Mouse (Mus musculus) left cerebral cortex, postnatal 25 days (tissue): ENCODE data around the gene Chka. TPM values are rescaled to one million over a fixed set of nuclear protein-coding genes. Genes with fewer than 3 reads are reported as not detected.

Experiments
- DNase-seq, 2 experiments: peaks; one replicate each; pipeline ENCODE4 v3.0.0; 2022; ENCODE audit warnings: low spot score in 2 of 2, mixed read lengths in 1 of 2
- intact Hi-C: fragments of 180-260 bp; cut with DNase I; formaldehyde crosslinking; loops from one replicate; pipeline ENCODE4 v1.15.1; 2025
- total RNA-seq, 2 experiments: library from RNA; stranded (reverse); gene quantifications; 2 replicates each; pipeline ENCODE4 v1.2.3; 2021

Gene Chka
- total RNA-seq, 2 experiments from 2014 or later, result 82.8 to 93.7 TPM

DNA sequence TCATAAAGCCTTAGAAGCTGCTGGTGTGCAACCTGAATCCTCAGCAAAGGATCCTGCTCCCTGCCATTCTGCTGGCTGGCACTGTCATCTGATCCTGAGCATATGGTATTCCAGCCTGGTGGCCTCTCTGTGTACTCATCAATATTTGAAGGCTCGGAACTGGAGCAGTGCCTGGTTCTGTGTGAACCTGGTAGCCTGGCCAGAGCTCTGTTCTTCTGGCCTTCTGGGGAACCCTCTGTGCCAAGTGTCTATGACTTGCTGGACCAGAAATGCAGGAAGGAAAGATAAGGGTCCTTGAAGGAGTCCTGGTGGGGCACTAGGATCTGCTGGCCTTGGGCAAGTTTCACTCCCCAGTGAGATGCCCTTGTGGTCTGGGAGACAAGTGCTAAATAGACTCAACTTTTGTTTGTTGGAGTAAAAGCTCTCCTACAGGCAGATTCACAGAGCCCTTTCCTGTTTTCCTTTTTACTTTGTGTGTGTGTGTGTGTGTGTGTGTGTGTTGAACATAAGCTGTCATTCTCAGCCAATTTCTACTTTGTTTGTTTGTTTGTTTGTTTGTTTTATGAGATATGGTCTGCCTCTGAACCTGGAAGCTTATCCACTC is 5.7 kb upstream of the Chka start:
- intact Hi-C loops, result no loop called here
- no peak for DNase-seq

DNA sequence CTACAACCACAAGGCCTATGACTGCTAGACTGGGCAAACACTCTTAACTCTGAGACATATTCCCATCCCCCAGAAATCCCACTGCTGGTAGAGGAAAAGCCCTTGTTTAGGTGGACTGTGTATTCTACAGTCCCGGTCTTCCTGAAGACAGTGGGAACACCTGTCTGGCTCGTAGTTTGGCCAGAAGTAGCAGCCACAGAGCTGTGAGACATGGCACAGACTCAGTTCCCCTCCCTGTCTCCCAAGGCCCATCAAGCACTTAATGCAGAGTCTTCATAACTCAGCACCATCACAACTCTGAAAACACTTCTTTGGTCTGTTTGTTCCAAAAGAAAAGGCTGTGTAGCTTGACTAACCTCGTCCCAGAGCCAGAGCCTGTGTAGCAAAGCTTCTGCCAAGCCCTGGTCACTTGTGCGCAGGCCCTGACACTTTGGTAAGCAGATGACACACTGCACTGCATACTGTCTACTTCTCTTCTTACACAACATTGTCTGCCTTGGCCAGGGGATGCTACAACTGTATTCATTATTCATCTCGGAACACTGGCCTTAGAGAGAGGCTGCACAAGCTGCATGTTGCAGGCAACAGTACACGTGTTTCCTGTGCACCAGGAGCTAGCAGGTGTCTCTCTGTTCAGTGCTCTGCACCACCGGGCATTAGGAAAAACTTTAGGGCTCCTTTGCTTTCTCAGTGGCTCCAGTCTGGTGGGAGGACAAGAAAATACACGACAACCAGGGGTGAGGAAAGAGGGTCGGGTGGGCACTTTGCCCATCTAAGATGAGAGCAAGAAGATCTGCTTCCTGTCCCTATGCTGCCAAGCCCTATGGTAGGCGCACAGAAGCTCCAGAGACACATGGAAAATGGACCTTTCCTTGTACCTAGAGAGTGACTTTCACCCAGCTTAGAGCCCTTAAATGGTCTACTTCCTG is 4.6 kb upstream of the Chka start:
- DNase-seq, result no peak
- intact Hi-C loops, result no loop called here

DNA sequence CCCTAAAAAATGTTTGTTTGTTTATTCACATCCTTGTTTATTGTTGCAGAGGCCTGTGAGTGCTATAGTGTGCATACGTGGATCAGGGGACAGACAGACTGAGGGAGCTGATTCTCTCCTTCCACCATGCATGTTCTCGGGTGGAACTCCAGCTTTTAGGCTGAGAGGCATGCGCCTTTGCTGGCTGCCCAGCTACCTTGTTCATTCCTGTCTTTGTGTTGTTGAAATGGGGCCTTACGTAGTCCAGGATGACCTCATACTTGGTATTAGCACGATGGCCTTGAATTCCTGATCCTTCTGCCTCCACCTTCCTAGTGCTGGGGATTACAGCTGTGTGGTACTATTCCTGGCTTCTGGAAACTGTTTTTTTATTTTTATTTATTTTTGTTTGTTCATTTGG is 3.9 kb upstream of the Chka start:
- intact Hi-C loops, result no loop called here
- DNase-seq, result no peak

DNA sequence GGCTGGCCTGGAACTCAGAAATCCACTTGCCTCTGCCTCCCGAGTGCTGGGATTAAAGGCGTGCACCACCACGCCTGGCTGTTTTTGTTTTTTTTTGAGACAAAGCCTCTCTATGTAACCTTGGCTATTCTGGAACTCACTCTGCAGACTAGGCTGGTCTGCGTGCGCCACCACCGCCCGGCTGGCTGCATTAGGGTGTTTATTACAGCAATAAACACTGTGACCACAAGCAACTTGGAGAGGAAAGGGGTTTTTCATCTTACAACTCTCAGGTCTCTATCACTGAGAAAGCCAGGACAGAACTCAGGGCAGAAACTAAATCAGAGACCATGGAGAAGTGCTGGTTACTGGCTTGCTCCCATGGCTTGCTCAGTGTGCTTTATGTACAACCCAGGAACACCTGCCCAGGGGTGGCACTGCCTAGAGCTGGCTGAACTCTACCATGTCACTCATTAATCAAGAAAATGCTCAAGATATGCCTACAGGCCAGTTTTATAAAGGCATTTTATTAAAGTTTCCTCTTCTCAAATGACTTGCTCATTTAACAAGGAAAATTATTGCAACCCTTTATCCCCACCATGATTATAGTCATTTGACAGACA is 3.3 kb upstream of the Chka start:
- intact Hi-C loops, result no loop called here
- no peak for DNase-seq

DNA sequence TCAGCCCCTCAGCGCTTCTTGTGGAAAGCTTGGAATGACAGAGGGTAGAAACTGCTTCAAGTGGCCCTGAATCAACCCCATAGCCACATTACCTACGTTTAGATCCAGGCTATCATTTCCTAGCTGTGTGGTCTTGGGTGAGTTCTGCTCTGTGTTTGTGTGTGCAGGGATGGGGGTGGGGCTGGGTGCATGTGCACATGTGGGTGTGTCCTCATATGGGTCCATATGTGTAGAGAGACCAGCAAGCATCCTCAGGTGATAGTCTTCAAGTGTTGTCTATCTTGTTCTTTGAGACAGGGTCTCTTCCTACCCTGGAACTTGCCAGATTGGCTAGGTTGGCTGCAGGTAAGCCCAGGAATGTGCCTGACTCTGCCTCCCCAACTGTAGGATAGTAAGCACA is 2.3 kb upstream of the Chka start:
- DNase-seq, result no peak
- intact Hi-C loops, result no loop called here

DNA sequence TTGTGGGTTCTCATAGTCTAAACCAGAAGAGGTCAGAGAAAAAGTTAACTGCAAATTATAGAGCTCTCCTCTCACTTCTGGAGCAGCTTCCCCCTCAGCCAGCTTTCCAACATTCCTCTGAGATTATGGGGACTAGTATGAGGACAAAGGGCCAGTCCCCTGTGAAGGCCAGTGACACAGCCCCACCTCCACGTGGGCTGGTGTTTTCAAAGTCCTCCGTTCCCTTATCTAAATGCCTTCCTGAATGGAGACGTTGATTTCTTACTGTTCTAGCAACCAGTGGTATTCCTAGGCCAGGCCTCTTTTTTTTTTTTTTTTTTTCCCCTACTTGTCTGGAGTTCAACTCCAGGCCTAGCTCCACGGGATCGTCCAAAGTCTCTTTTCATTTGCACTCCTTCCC is 1.5 kb upstream of the Chka start:
- intact Hi-C loops, result no loop called here
- DNase-seq, result no peak

- intact Hi-C loops, result loop anchor here (1.0 kb wide), 2 partner anchors 61 to 84 kb away; partner anchors contain the start of genes Kmt5b and Ndufs8
- DNase-seq, result peak in 1 of 2 experiments; percentile 22
Measured at GRCm38 (mm10) chr19:3850847-3851469, 615 bp upstream of the Chka start.

DNA sequence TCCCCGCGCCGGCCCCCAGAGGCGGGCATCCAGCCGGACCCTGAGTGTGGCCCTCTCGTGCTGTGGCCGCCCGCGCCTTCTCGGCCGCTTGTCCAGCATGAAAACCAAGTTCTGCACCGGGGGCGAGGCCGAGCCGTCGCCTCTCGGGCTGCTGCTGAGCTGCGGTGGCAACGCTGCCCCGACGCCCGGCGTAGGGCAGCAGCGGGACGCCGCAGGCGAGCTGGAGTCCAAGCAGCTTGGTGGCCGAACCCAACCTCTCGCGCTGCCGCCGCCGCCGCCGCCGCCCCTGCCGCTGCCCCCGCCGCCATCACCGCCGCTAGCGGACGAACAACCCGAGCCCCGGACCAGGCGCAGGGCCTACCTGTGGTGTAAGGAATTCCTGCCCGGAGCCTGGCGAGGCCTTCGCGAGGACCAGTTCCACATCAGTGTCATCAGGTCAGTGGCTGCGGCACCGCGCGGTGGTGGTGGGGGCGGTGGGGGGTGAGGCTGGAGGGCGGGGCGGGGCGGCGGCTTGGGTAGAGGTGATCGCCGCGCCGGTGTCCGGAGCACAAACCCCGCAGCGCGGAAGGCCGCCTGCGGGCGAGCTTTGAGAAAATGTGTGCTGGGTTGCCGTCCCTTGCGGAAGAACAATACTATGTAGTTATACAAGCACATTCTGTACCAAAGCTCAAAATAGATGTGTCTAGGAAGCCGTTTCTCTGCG is 557 bp downstream of the Chka start:
- DNase-seq, result peak; percentile 56 to 59
- intact Hi-C loops, result loop anchor here (1.0 kb wide), 2 partner anchors 60 to 85 kb away; partner anchors contain the start of genes Kmt5b and Ndufs8

- intact Hi-C loops, result no loop called here
- no peak for DNase-seq
Measured at GRCm38 (mm10) chr19:3853121-3853520, 1.5 kb downstream of the Chka start.

GRCm38 (mm10) chr19:3853891-3854290 is 2.3 kb downstream of the Chka start:
- intact Hi-C loops, result no loop called here
- no peak for DNase-seq

DNA sequence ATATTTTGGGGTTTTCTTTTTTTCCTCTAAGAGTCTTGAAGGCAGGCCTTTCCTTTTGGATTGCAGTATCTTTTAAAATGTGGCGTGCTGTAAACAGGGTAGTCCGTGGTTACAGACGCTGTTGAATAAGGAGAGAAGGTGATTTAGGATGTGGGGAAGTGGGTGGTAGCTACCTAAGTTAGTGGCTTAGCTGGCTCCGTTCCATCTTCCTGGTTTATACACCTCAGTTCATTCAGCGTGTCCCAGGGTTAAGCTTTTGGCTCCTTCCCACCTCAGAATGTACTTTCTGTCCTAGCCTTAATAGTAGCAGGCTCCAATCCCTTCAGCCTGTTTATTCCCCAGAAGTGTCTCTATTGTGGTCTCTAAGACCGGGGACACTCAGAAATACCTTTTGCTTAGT is 3.5 kb downstream of the Chka start:
- no peak for DNase-seq
- intact Hi-C loops, result no loop called here

DNA sequence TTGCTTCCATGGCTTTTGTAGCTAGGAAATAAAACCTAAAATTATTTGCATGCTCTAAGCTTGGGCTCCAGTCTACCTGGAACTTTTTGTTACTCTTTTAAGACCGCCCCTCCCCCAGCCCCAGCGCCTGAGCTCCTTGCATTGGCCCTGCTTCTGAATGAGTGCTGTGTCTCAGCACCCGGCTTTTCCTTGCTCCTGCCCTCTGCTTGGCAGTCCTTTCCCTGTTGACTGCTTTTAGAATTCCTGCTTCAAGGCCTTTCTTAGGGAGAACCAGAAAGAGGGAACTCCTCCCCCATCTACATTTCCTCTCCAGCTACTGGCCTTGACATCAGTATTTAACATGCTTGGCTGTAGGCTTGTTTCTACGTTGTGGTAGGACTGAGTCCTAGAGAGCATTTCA is 4.0 kb downstream of the Chka start:
- peak in 1 of 2 experiments; percentile 35 for DNase-seq
- intact Hi-C loops, result no loop called here

- intact Hi-C loops, result no loop called here
Measured at GRCm38 (mm10) chr19:3857220-3857619, 5.6 kb downstream of the Chka start.

GRCm38 (mm10) chr19:3862713-3863112 is 11.1 kb downstream of the Chka start:
- intact Hi-C loops, result no loop called here
- no peak for DNase-seq

More at GRCm38 (mm10) chr19:3857220-3857619, 5.6 kb downstream of the Chka start:
- DNase-seq, result no peak

DNA sequence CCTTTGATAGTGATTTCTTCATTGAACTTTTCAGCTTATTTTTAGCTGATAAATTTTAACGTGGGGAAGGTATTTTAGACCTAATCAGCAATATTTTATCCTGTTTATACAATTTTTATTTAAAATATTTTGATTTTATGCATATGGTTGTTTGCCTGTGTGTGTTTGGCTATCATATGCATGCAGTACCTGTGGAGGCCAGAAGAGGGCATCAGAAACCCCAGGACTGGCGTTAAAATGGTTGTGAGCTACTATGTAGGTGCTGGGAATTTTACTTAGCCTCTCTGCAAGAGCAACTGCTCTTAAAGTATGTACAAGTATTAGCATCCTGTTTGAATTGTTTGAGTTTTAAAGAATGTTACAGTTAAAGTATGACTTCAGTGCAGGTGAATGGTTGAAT is 13.4 kb downstream of the Chka start:
- DNase-seq, result no peak
- intact Hi-C loops, result no loop called here

GRCm38 (mm10) chr19:3868290-3868689 is 16.7 kb downstream of the Chka start:
- intact Hi-C loops, result no loop called here
- no peak for DNase-seq

- intact Hi-C loops, result no loop called here
Measured at GRCm38 (mm10) chr19:3871468-3871867, 19.9 kb downstream of the Chka start.

GRCm38 (mm10) chr19:3872373-3872772 is 20.8 kb downstream of the Chka start:
- DNase-seq, result no peak
- intact Hi-C loops, result no loop called here

More at GRCm38 (mm10) chr19:3871468-3871867, 19.9 kb downstream of the Chka start:
- no peak for DNase-seq

GRCm38 (mm10) chr19:3875045-3875444 is 23.5 kb downstream of the Chka start:
- DNase-seq, result no peak
- intact Hi-C loops, result no loop called here
